Mouse (Mus musculus): ENCODE results near the gene Timp3. TPM values are rescaled to one million over a fixed set of nuclear protein-coding genes. Genes with fewer than 3 reads are reported as not detected.

Gene Timp3
- total RNA-seq, 2 experiments from 2014 or later = 61.8 to 62.0 TPM

- Histone ChIP-seq H3K4me3 (peak overlapping the region; percentile 73), H3K27ac (peak overlapping the region; percentile 90)
- DNase-seq (ENCODE audit: low spot score in 2 of 2) = no peak
- TF ChIP-seq CTCF (conservative IDR thresholded peaks at IDR 0.05) = no peak
Observed at GRCm38 (mm10) chr10:86301593-86302317, 1.6 kb downstream of the Timp3 start.

- DNase-seq (ENCODE audit: low spot score in 2 of 2) = no peak
- no peak for TF ChIP-seq CTCF (conservative IDR thresholded peaks at IDR 0.05)
- peak overlapping the region; percentile 73 for H3K4me3 ChIP-seq
- peak overlapping the region; percentile 90 for H3K27ac ChIP-seq
Observed at GRCm38 (mm10) chr10:86302318-86302648, 2.1 kb downstream of the Timp3 start.

DNA sequence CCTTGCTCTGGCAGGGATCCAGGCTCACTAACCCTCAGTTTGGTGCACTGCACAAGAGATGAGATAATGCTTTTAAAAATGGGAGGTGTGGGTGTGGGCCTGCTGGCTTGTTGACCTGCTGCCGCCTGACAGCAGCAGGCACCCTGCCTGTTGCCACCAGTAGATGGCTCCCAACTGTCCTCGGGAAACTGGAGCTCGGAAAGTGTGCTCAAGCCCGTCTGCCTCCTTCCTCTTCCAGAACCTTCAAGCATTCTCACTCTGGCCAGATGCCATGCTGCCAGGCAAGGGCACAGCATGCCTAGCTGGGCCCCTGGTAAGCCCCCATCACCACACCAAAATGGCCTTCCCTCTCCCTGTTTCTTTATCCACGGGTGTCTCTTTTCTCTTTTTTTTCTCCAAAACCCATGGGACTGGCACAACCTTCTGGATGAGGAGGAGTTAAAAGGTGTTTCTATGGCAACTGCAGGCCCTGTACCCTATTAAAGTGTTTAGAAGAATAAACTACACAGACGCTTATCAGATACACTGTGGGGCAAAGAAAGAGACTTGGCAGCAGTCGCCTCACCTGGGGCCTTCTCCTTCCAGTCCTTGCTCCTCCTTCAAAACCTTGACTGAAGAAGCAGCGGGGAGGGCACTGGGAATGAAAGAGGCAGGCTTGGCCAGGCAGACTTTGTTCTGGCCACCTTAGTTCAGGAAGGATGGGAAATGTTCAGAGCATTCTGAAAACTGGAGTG lies 2.8 kb downstream of the Timp3 start:
- DNase-seq (ENCODE audit: low spot score in 2 of 2) = peak; percentile 66 to 81
- peak overlapping the region; percentile 73 for H3K4me3 ChIP-seq
- H3K27ac ChIP-seq = peak overlapping the region; percentile 90
- peak; percentile 86 for TF ChIP-seq CTCF (conservative IDR thresholded peaks at IDR 0.05)

GRCm38 (mm10) chr10:86303495-86303876 lies 3.3 kb downstream of the Timp3 start:
- no peak overlapping the region for H3K27ac ChIP-seq
- peak overlapping the region; percentile 4; the same call in 1 of the 2 replicates for H3K4me3 ChIP-seq
- no peak for DNase-seq (ENCODE audit: low spot score in 2 of 2)
- TF ChIP-seq CTCF (conservative IDR thresholded peaks at IDR 0.05) = no peak

DNA sequence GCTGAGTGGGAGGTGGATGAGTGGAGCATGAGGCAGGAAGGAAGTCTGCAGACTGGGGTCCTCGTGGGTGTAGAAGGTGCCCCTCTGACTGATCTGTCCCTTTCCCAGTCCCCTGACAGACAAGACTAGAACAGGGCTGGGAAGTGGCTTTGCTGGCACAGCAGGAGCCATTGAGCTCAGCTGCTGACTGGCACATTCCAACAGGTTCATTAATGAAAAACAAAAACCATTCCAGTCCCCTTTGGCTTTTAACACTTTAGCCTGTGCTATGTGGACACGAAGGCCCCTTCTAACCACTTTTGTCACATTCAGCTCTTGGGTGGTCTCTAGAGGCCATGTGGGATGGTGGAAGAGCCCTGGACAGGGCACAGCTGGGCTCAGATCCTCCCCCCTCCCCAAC lies 4.4 kb downstream of the Timp3 start:
- no peak for TF ChIP-seq CTCF (conservative IDR thresholded peaks at IDR 0.05)
- H3K27ac ChIP-seq = no peak overlapping the region
- no peak for DNase-seq (ENCODE audit: low spot score in 2 of 2)
- no peak overlapping the region for H3K4me3 ChIP-seq

GRCm38 (mm10) chr10:86307235-86307634 lies 7.1 kb downstream of the Timp3 start:
- Histone ChIP-seq H3K27ac (no peak overlapping the region), H3K4me3 (no peak overlapping the region)
- no peak for DNase-seq (ENCODE audit: low spot score in 2 of 2)
- TF ChIP-seq CTCF (conservative IDR thresholded peaks at IDR 0.05) = no peak

GRCm38 (mm10) chr10:86310527-86310926 lies 10.4 kb downstream of the Timp3 start:
- no peak for TF ChIP-seq CTCF (conservative IDR thresholded peaks at IDR 0.05)
- H3K27ac ChIP-seq = 0 out of 2 replicates have a peak overlapping the region, but pooled peaks have one; percentile 18
- DNase-seq (ENCODE audit: low spot score in 2 of 2) = no peak
- H3K4me3 ChIP-seq = no peak overlapping the region

DNA sequence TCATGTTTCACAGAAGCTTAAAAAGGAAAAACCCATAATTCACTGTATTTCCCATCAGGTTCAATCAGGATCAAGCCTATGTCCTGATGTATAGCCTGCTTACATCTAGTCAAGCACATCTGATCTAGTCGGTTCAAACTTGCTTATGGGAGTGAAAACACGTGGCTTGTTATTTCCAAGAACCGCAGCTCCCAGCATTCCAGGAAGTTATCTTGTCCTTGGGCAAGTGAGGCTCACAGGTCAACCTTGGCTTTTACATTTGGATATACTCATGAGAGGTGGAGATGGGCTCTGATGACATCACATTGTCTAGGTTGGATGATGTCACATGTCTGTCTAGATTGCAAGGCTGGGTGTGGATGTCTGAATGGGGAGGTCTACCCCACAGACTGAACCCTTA lies 12.8 kb downstream of the Timp3 start:
- no peak for TF ChIP-seq CTCF (conservative IDR thresholded peaks at IDR 0.05)
- no peak overlapping the region for H3K27ac ChIP-seq
- no peak for DNase-seq (ENCODE audit: low spot score in 2 of 2)
- no peak overlapping the region for H3K4me3 ChIP-seq

GRCm38 (mm10) chr10:86313448-86313847 lies 13.3 kb downstream of the Timp3 start:
- no peak for TF ChIP-seq CTCF (conservative IDR thresholded peaks at IDR 0.05)
- Histone ChIP-seq H3K27ac (no peak overlapping the region), H3K4me3 (no peak overlapping the region)
- DNase-seq (ENCODE audit: low spot score in 2 of 2) = no peak

GRCm38 (mm10) chr10:86315513-86315912 lies 15.3 kb downstream of the Timp3 start:
- Histone ChIP-seq H3K27ac (0 out of 2 replicates have a peak overlapping the region, but pooled peaks have one; percentile 23), H3K4me3 (no peak overlapping the region)
- TF ChIP-seq CTCF (conservative IDR thresholded peaks at IDR 0.05) = no peak
- DNase-seq (ENCODE audit: low spot score in 2 of 2) = no peak

- TF ChIP-seq CTCF (conservative IDR thresholded peaks at IDR 0.05) = no peak
- Histone ChIP-seq H3K4me3 (no peak overlapping the region), H3K27ac (no peak overlapping the region)
- DNase-seq (ENCODE audit: low spot score in 2 of 2) = no peak
Observed at GRCm38 (mm10) chr10:86317633-86318032, 17.5 kb downstream of the Timp3 start.

DNA sequence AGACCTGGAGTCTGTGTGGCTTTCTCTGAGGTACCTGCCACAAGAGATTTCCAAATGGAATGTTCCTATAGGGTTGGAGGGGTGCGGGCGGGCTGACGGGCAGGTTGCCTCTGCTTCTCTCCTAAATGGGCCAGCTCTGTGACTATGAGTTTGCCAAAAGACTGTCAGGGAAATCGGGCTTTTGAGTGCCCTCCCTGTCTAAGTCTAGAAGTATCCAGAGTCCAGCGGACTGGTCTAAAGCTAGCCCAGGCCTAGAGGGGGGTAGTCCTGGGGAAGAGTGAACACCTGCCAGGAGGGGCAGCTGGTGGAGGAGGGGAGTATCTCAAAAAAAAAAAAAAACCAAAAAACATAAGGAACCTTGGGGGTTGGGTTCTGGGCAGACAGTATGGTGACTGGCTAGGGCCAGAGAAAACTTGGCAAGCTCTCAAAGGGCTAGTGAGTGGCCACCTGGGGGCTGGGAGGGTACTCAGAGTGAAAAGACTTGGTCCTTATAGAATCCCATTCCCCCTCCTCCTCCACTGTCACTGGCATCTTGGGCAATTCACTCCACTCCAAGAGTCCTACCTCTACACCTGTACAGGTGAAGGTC lies 18.5 kb downstream of the Timp3 start:
- DNase-seq (ENCODE audit: low spot score in 2 of 2) = no peak
- no peak for TF ChIP-seq CTCF (conservative IDR thresholded peaks at IDR 0.05)
- Histone ChIP-seq H3K27ac (peak overlapping the region; percentile 10; the same call in 1 of the 2 replicates), H3K4me3 (no peak overlapping the region)

DNA sequence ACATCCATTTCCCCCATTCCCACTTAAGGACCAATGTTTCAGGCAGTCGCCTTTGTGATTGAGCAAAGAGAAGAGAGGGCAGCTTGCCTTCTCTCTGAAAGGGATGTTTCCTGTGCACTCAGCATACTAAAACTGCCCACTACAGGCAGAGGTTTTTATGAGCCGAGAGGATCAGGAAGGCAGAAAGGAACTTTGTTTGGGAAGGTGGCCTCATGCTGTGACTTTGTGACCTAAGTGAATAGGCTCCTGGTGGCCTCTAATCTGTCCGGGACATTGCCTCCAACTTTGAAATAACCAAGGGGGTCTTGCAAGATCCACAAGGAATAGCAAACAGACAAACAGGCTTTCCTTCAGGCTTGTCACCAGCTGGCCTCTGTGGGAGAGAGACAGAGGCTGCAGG lies 19.4 kb downstream of the Timp3 start:
- no peak for TF ChIP-seq CTCF (conservative IDR thresholded peaks at IDR 0.05)
- H3K4me3 ChIP-seq = no peak overlapping the region
- 0 out of 2 replicates have a peak overlapping the region, but pooled peaks have one; percentile 7 for H3K27ac ChIP-seq
- DNase-seq (ENCODE audit: low spot score in 2 of 2) = no peak
